Mouse (Mus musculus) Patski (cell line): ENCODE measurements around the gene Tmem204. TPM values are rescaled to one million over a fixed set of nuclear protein-coding genes. Genes with fewer than 3 reads are reported as not detected.

ENCODE experiments used
- ATAC-seq: fragments of 100-300 bp; one replicate; pipeline ENCODE4 v1.8.0; 2021
- CTCF ChIA-PET: fragments of 350-600 bp; sonication (Branson Sonifier 250); formaldehyde crosslinking; loops from one replicate; lab custom pipeline; 2022; ENCODE audit warnings: inconsistent platforms; lab: Charles Lee
- POLR2A ChIA-PET: fragments of 350-600 bp; sonication (Branson Sonifier 250); formaldehyde crosslinking; loops from one replicate; lab custom pipeline; 2022; ENCODE audit warnings: antibody characterized with exemption, inconsistent platforms; lab: Charles Lee
- DNase-seq: peaks from one replicate; pipeline ENCODE4 v3.0.0-alpha.2; 2011; ENCODE audit warnings: low read depth, low spot score
- H3K27me3 ChIP-seq: fragments of 371-371 bp; one replicate; pipeline ENCODE4 v1.5.1; 2021
- CTCF ChIP-seq: fragments of 100-300 bp; IDR thresholded peaks from one replicate; pipeline ENCODE4 v1.5.1; 2021
- in situ Hi-C: fragments of 300-500 bp; cut with MboI; formaldehyde crosslinking; loops from 3 replicates; pipeline ENCODE4 v1.11.1; 2018; ENCODE audit warnings: low pct_unique_long_range_greater_than_20kb, mixed read lengths
- polyA plus RNA-seq: library from polyadenylated mRNA; unstranded; gene quantifications from one replicate; pipeline ENCODE4 v1.2.3, GENCODE M21; 2021

Gene Tmem204
- polyA plus RNA-seq, 1 experiment from 2014 or later = 0.14 TPM

DNA sequence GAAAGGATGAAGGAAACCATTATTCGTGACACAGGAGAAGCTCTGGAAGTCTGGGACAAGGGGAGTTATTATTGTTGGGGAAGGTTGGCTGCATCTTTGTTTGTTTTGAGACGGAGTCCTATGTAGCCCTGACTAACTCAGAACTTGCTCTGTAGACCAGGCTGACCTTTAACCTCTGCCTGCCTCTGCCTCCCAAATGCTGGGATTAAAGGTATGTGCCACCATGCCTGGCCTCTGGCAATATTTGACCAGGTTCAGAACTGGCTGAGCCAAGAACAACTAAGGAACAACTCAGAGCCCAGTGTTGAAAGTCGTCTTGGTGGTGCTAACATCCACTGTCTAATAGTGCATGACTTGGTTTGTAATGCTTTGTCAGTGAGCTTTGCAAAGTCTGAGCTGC is 18.2 kb downstream of the Tmem204 start:
- DNase-seq (no peak), ATAC-seq (no peak)
- H3K27me3 ChIP-seq = no peaks in the 10 kb centered on the region
- TF ChIP-seq CTCF = no peak
- in situ Hi-C loops = no loop called here
- CTCF ChIA-PET = interaction anchor here (2.0 kb wide), 1 partner anchor 12 kb away, joined by 6 read pairs; no protein-coding TSS in a partner anchor
- POLR2A ChIA-PET = interaction anchor here (0.5 kb wide), 1 partner anchor 374 kb away, joined by 5 read pairs; no protein-coding TSS in a partner anchor

DNA sequence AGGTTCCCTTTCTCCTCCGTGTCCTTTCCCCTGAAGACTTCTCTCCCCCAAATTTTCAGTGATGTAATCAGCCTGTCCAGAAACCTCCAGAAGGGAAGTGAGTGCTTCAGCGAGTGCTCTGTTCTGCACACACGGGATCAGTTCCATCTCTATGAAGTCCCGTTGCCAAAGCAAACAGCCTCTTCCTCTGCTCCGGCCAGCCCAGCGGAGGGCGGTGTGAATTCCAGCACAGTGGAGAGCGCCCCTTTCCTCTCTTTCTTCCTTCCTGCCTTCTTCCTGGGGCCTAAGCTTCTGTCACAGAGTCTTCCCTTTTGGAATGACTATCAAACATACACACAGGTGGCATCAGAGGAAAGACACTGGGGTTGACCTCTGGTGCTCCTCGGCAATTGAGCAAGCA is 19.0 kb downstream of the Tmem204 start:
- ATAC-seq = no peak
- POLR2A ChIA-PET = no interaction called here

DNA sequence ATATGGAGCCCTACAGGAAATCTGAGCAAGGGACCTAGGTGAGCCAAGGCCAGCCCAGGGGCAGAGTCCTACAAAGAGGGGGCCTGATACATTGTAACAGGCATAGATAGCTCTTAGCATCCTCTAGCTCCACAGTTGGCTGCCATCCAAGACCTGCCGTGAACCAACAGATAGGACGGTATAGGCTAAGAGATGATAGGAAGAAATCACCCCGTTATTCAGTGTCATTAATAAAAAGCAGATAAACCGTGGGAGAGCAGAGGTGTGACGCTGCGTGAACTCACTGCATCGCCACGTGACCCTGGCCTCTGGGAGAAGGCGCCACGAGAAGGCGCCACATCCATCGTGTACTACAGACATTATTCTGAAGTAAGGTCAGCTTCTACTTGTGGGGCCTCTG is 19.5 kb downstream of the Tmem204 start:
- ATAC-seq = no peak
- H3K27me3 ChIP-seq = no peaks in the 10 kb centered on the region
- CTCF ChIA-PET = no interaction called here
- in situ Hi-C loops = no loop called here
- POLR2A ChIA-PET = interaction anchor here (1.2 kb wide), 1 partner anchor 21 kb away, joined by 3 read pairs; no protein-coding TSS in a partner anchor
- no peak for TF ChIP-seq CTCF
- no peak for DNase-seq

More for the DNA sequence above, 19.0 kb downstream of the Tmem204 start:
- TF ChIP-seq CTCF = no peak
- CTCF ChIA-PET = no interaction called here
- in situ Hi-C loops = no loop called here
- H3K27me3 ChIP-seq = no peaks in the 10 kb centered on the region
- DNase-seq = no peak

DNA sequence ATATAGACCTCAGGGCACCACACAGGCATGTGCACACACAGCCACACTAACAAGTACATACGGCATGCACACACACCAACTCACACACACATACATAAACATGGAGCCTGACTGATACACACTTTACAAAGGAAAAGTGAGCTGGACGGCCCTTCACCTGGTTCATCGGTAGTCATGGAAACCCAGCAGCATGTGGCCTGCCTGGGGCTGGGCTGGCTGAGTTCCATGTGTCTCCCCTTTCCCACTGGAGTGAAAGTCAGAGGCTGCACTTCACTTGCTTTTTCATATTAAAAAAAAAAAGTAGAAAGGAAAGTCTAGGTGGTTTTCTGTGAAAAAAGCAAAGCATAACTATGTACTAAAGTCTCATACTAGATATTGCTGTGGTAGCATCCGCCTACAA is 20.1 kb downstream of the Tmem204 start:
- ATAC-seq (no peak), DNase-seq (no peak)
- no peak for TF ChIP-seq CTCF
- in situ Hi-C loops = no loop called here
- CTCF ChIA-PET = no interaction called here
- POLR2A ChIA-PET = interaction anchor here (0.6 to 1.2 kb wide), 2 partner anchors 21 to 126 kb away, joined by 3 read pairs; no protein-coding TSS in a partner anchor
- no peaks in the 10 kb centered on the region for H3K27me3 ChIP-seq

DNA sequence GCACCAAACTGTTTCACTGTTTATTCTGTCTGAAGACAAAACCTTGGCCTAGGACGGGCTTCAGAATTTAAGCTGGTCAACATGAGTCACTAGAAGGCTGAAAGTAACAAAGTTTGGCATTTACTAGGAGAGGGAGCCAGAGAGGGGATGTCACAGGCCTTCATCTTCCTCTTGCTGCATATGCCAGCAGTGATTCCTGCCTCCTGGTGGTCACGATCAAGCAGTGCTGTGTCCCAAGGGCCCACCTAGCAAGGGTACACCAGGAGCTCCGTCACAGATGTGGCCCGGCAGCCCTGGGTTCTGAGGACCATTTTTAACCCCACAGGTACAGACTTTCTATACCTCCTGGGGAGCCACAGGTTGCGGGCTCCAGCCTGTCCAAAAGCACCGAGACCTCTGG is 26.4 kb downstream of the Tmem204 start:
- H3K27me3 ChIP-seq = no peaks in the 10 kb centered on the region
- POLR2A ChIA-PET = no interaction called here
- CTCF ChIA-PET = no interaction called here
- no peak for TF ChIP-seq CTCF
- DNase-seq = no peak
- in situ Hi-C loops = no loop called here
- ATAC-seq = no peak

DNA sequence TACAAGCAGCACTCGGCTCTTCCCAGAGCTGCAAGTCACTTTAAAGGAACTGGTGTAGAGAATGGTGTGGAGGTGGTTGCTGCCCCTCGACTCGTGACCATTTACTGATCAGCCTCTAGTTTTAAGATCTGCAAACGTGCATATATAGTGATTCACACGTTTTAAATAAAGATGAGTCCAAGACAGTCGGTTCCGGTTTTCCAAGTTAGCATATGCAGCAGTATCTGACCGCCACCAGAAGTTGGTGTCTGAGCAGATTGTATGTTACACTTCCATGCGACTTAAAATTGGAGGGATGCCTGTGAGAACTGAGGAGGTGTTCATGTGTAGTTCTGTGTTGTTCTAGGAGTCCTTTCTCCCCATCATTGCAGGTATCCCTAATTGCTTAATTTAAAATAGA is 30.1 kb downstream of the Tmem204 start:
- ATAC-seq (no peak), DNase-seq (no peak)
- no peak for TF ChIP-seq CTCF
- CTCF ChIA-PET = no interaction called here
- in situ Hi-C loops = no loop called here
- H3K27me3 ChIP-seq = no peaks in the 10 kb centered on the region
- POLR2A ChIA-PET = no interaction called here

DNA sequence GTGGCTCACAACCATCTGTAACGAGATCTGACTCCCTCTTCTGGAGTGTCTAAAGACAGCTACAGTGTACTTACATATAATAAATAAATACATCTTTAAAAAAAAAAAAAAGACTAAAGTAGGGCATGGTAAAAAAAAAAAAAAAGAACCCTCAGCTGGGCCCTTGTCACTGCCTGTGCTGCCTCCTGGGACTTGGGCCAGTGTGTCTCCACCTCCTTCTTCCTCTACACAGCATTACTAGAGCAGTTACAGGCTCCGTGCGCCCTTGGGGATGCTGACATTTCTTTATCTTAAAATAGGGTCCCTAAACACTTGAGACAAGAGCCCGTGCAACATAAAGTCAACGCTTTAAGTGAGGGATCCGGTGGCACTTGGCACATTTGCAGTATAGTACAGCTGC is 36.2 kb downstream of the Tmem204 start:
- no peaks in the 10 kb centered on the region for H3K27me3 ChIP-seq
- no peak for ATAC-seq

DNA sequence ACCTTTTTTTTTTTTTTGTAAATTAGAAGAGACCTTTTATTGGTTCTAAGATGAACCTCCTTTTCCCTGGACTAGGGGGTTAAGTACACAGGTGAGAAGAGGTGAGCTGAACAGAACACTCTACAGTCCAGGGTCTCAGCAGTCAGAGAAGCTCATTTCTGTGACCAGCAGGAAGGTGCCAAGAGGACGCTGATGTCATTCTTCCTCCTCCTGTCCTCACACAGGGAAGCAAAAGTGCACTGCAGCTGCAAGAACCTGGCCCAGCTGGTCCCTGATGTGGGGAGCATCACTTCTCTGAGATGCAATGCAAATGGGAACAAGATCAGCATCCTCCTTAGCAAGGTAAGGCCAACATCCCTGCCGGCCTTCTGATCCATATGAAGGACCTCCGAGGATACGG is 38.1 kb downstream of the Tmem204 start:
- in situ Hi-C loops = no loop called here
- ATAC-seq (no peak), DNase-seq (no peak)
- ChIA-PET CTCF (no interaction called here), POLR2A (interaction anchor here (0.6 to 0.7 kb wide), 2 partner anchors 55 to 1764 kb away, joined by 3 to 4 read pairs; no protein-coding TSS in a partner anchor)
- H3K27me3 ChIP-seq = no peaks in the 10 kb centered on the region
- TF ChIP-seq CTCF = no peak

More for the DNA sequence above, 36.2 kb downstream of the Tmem204 start:
- no peak for TF ChIP-seq CTCF
- no peak for DNase-seq
- ChIA-PET CTCF (no interaction called here), POLR2A (no interaction called here)
- in situ Hi-C loops = no loop called here

DNA sequence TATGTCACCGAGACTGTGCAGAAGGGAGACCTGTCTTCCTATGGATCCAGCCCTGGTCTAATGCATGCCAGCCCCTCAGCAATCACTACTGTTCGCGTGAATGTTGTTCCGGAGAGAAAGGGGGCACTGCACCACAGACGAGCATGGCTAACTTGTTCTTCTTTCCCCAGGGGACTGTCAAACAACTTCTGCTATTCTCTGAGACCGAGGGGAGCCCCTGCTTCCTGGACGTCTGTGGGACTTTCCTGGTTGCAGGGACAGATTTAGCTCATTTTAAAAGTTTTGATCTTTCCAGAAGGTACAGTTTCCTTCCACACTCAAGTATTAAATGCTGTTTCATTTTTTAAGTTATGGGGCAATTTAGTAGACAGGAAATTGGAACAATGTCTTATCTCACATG is 38.5 kb downstream of the Tmem204 start:
- in situ Hi-C loops = no loop called here
- no peaks in the 10 kb centered on the region for H3K27me3 ChIP-seq
- TF ChIP-seq CTCF = no peak
- CTCF ChIA-PET = no interaction called here
- DNase-seq = no peak
- POLR2A ChIA-PET = interaction anchor here (0.6 to 0.7 kb wide), 2 partner anchors 54 to 1764 kb away, joined by 3 to 4 read pairs; no protein-coding TSS in a partner anchor
- ATAC-seq = no peak

DNA sequence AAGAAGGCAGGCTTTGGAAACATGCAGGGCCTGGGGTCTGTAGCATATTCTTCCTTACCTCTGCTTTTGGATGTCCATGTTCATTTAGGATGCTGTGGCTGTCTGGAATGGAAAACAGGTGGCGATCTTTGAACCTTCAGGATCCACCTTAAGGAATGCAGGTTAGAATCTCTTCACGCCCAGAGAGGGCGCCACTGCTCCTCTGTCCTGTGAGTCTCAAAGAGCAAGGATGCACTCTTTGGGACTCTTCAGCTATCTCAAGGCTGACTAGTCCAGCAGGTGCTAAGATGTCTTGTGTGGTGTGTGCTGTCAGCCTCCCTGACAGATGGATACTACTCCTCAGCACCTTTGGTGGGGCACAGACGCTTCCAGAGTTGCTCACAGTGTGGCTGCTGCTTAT is 47.2 kb downstream of the Tmem204 start:
- POLR2A ChIA-PET = no interaction called here
- H3K27me3 ChIP-seq = no peaks in the 10 kb centered on the region
- DNase-seq = no peak
- in situ Hi-C loops = no loop called here
- TF ChIP-seq CTCF = no peak
- no peak for ATAC-seq
- CTCF ChIA-PET = no interaction called here

DNA sequence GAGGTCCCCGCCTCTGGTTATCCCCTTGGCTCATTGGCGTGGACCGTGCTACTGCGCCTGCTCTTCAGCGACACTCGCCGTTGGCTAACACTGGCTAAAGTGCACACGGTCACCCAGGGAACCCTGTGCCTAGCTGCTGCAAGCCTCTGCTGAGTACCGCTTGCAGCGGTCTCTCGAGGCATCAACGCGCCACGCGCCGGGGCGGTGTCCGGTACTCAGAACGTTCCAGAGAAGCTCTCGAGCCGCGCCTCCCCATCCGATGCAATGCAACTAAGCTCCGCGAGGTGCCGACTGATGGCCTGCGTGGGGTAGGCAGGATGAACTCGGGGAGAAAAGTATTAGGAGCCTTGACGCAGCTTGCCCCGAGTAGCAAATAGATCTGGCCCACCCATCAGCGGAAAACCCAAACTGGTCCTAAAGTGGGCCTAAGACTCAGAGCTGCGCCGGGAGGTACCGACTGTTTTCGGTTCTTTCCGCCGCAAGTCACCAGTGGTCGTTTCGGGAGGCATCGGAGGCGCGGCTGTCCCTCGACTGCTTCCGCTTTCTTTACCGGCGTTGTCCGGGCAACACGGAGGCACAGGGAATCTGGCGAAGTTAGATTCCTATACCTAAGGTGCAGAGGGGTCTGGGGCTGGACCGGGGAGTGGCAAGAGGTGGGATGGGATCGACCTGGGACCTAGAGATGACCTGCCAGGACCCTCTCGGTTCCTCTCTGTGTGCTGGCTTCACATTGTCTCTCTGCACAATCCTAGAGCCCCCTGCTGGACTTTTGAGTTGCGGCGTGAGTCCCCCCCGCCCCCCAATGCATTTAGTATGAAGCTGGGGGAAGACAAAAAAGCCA is 66.9 kb downstream of the Tmem204 start:
- TF ChIP-seq CTCF = no peak
- ChIA-PET POLR2A (no interaction called here), CTCF (no interaction called here)
- no peak for DNase-seq
- no peaks in the 10 kb centered on the region for H3K27me3 ChIP-seq
- peak; percentile 64 for ATAC-seq
- in situ Hi-C loops = loop anchor here (5.0 kb wide), 1 partner anchor 79 kb away; the partner anchor contains the start of gene Mapk8ip3
